Mouse (Mus musculus): Measurements from ENCODE around the gene Olfr921. TPM values are rescaled to one million over a fixed set of nuclear protein-coding genes. Genes with fewer than 3 reads are reported as not detected.

Gene Olfr921
- total RNA-seq (2015; ENCODE audit: low replicate concordance): not detected in 2 replicates
- not detected in 2 replicates for total RNA-seq (2017; ENCODE audit: low replicate concordance)

GRCm38 (mm10) chr9:38772768-38773167 is at the start of gene Olfr921:
TSS of gene Olfr921 (plus strand) at chr9:38773068.
- no peak for ATAC-seq (replicated peaks; ENCODE audit: low FRiP score, poor library complexity, severe bottlenecking)

GRCm38 (mm10) chr9:38724044-38724443 is 48.8 kb upstream of the Olfr921 start:
- ATAC-seq (replicated peaks; ENCODE audit: low FRiP score, poor library complexity, severe bottlenecking): no peak

GRCm38 (mm10) chr9:38728218-38728617 is 44.6 kb upstream of the Olfr921 start:
- no peak for ATAC-seq (replicated peaks; ENCODE audit: low FRiP score, poor library complexity, severe bottlenecking)

- no peak for ATAC-seq (replicated peaks; ENCODE audit: low FRiP score, poor library complexity, severe bottlenecking)
Observed at GRCm38 (mm10) chr9:38741408-38741807, 31.5 kb upstream of the Olfr921 start.

GRCm38 (mm10) chr9:38744619-38745315 is 28.1 kb upstream of the Olfr921 start:
- ATAC-seq (replicated peaks; ENCODE audit: low FRiP score, poor library complexity, severe bottlenecking): peak; percentile 92

GRCm38 (mm10) chr9:38751999-38752398 is 20.9 kb upstream of the Olfr921 start, which contains the start of gene Olfr920:
TSS of gene Olfr920 (plus strand) at chr9:38752299.
- no peak for ATAC-seq (replicated peaks; ENCODE audit: low FRiP score, poor library complexity, severe bottlenecking)

- no peak for ATAC-seq (replicated peaks; ENCODE audit: low FRiP score, poor library complexity, severe bottlenecking)
Observed at GRCm38 (mm10) chr9:38792689-38793088, 19.8 kb downstream of the Olfr921 start.

GRCm38 (mm10) chr9:38805696-38806095 is 32.8 kb downstream of the Olfr921 start:
- no peak for ATAC-seq (replicated peaks; ENCODE audit: low FRiP score, poor library complexity, severe bottlenecking)

GRCm38 (mm10) chr9:38814314-38814713 is 41.4 kb downstream of the Olfr921 start, which contains the start of gene Olfr922:
TSS of gene Olfr922 (plus strand) at chr9:38814614.
- ATAC-seq (replicated peaks; ENCODE audit: low FRiP score, poor library complexity, severe bottlenecking): no peak

GRCm38 (mm10) chr9:38815458-38815986 is 42.7 kb downstream of the Olfr921 start:
- ATAC-seq (replicated peaks; ENCODE audit: low FRiP score, poor library complexity, severe bottlenecking): no peak

GRCm38 (mm10) chr9:38826245-38826644 is 53.4 kb downstream of the Olfr921 start, which contains the start of gene Olfr923:
TSS of gene Olfr923 (plus strand) at chr9:38826545.
- no peak for ATAC-seq (replicated peaks; ENCODE audit: low FRiP score, poor library complexity, severe bottlenecking)

Other genes starting within 250 kb of the Olfr921 start
- gene Olfr910, start 235.2 kb upstream of the Olfr921 start, total RNA-seq (2015; ENCODE audit: low replicate concordance): not detected in 2 replicates
- not detected in 2 replicates for gene Olfr910, start 235.2 kb upstream of the Olfr921 start, total RNA-seq (2017; ENCODE audit: low replicate concordance)
- not detected in 2 replicates for gene Olfr912, start 192.9 kb upstream of the Olfr921 start, total RNA-seq (2015; ENCODE audit: low replicate concordance)
- gene Olfr912, start 192.9 kb upstream of the Olfr921 start, total RNA-seq (2017; ENCODE audit: low replicate concordance): not detected in 2 replicates
- not detected in 2 replicates for gene Olfr913, start 180.3 kb upstream of the Olfr921 start, total RNA-seq (2015; ENCODE audit: low replicate concordance)
- not detected in 2 replicates for gene Olfr913, start 180.3 kb upstream of the Olfr921 start, total RNA-seq (2017; ENCODE audit: low replicate concordance)
- not detected in 2 replicates for gene Olfr914, start 168.0 kb upstream of the Olfr921 start, total RNA-seq (2015; ENCODE audit: low replicate concordance)
- gene Olfr914, start 168.0 kb upstream of the Olfr921 start, total RNA-seq (2017; ENCODE audit: low replicate concordance): not detected in 2 replicates
- gene Olfr916, start 113.2 kb upstream of the Olfr921 start, total RNA-seq (2015; ENCODE audit: low replicate concordance): not detected in 2 replicates
- gene Olfr916, start 113.2 kb upstream of the Olfr921 start, total RNA-seq (2017; ENCODE audit: low replicate concordance): not detected in 2 replicates
- not detected in 2 replicates for gene Olfr917, start 107.2 kb upstream of the Olfr921 start, total RNA-seq (2015; ENCODE audit: low replicate concordance)
- gene Olfr917, start 107.2 kb upstream of the Olfr921 start, total RNA-seq (2017; ENCODE audit: low replicate concordance): not detected in 2 replicates
- gene Olfr918, start 98.5 kb upstream of the Olfr921 start, total RNA-seq (2015; ENCODE audit: low replicate concordance): not detected in 2 replicates
- gene Olfr918, start 98.5 kb upstream of the Olfr921 start, total RNA-seq (2017; ENCODE audit: low replicate concordance): not detected in 2 replicates
- gene Olfr919, start 69.4 kb upstream of the Olfr921 start, total RNA-seq (2015; ENCODE audit: low replicate concordance): not detected in 2 replicates
- not detected in 2 replicates for gene Olfr919, start 69.4 kb upstream of the Olfr921 start, total RNA-seq (2017; ENCODE audit: low replicate concordance)
- gene Vwa5a, start 54.8 kb upstream of the Olfr921 start, total RNA-seq (2015; ENCODE audit: low replicate concordance): 5.4 and 8.8 TPM in 2 replicates
- 3.9 and 5.1 TPM in 2 replicates for gene Vwa5a, start 54.8 kb upstream of the Olfr921 start, total RNA-seq (2017; ENCODE audit: low replicate concordance)
- gene Olfr920, start 20.8 kb upstream of the Olfr921 start, total RNA-seq (2015; ENCODE audit: low replicate concordance): not detected in 2 replicates
- 0.26 TPM in 1 of 2 replicates, not detected in the other for gene Olfr920, start 20.8 kb upstream of the Olfr921 start, total RNA-seq (2017; ENCODE audit: low replicate concordance)
- not detected in 2 replicates for gene Olfr922, start 41.5 kb downstream of the Olfr921 start, total RNA-seq (2015; ENCODE audit: low replicate concordance)
- not detected in 2 replicates for gene Olfr922, start 41.5 kb downstream of the Olfr921 start, total RNA-seq (2017; ENCODE audit: low replicate concordance)
- not detected in 2 replicates for gene Olfr923, start 53.5 kb downstream of the Olfr921 start, total RNA-seq (2015; ENCODE audit: low replicate concordance)
- not detected in 2 replicates for gene Olfr923, start 53.5 kb downstream of the Olfr921 start, total RNA-seq (2017; ENCODE audit: low replicate concordance)
- not detected in 2 replicates for gene Olfr924, start 71.4 kb downstream of the Olfr921 start, total RNA-seq (2015; ENCODE audit: low replicate concordance)
- gene Olfr924, start 71.4 kb downstream of the Olfr921 start, total RNA-seq (2017; ENCODE audit: low replicate concordance): not detected in 2 replicates
- gene Olfr26, start 82.0 kb downstream of the Olfr921 start, total RNA-seq (2015; ENCODE audit: low replicate concordance): not detected in 2 replicates
- not detected in 2 replicates for gene Olfr26, start 82.0 kb downstream of the Olfr921 start, total RNA-seq (2017; ENCODE audit: low replicate concordance)
- not detected in 2 replicates for gene Olfr926, start 104.1 kb downstream of the Olfr921 start, total RNA-seq (2015; ENCODE audit: low replicate concordance)
- not detected in 2 replicates for gene Olfr926, start 104.1 kb downstream of the Olfr921 start, total RNA-seq (2017; ENCODE audit: low replicate concordance)
- gene Olfr930, start 156.7 kb downstream of the Olfr921 start, total RNA-seq (2015; ENCODE audit: low replicate concordance): not detected in 2 replicates
- not detected in 2 replicates for gene Olfr930, start 156.7 kb downstream of the Olfr921 start, total RNA-seq (2017; ENCODE audit: low replicate concordance)
- not detected in 2 replicates for gene Olfr933, start 199.2 kb downstream of the Olfr921 start, total RNA-seq (2015; ENCODE audit: low replicate concordance)
- gene Olfr933, start 199.2 kb downstream of the Olfr921 start, total RNA-seq (2017; ENCODE audit: low replicate concordance): not detected in 2 replicates
- not detected in 2 replicates for gene Olfr934, start 215.2 kb downstream of the Olfr921 start, total RNA-seq (2015; ENCODE audit: low replicate concordance)
- not detected in 2 replicates for gene Olfr934, start 215.2 kb downstream of the Olfr921 start, total RNA-seq (2017; ENCODE audit: low replicate concordance)
- gene Olfr935, start 226.6 kb downstream of the Olfr921 start, total RNA-seq (2015; ENCODE audit: low replicate concordance): not detected in 2 replicates
- gene Olfr935, start 226.6 kb downstream of the Olfr921 start, total RNA-seq (2017; ENCODE audit: low replicate concordance): not detected in 2 replicates

All from erythroid progenitor cell, adult 5-6 weeks (primary cell).